Mouse (Mus musculus): ENCODE measurements at regions not wholly inside any gene's neighbourhood (a gene's known extent, or its start where the extent isn't known, plus 50 kb on each side); places are given as distances from the start of the nearest gene placed in this dataset.

- DNase-seq: no peak
- intact Hi-C loops (cut with DNase I): no loop called here
These were observed 80.1 kb upstream of the Ptprk start for GRCm38 (mm10) chr10:27994376-27995034.

- no peak for DNase-seq
- intact Hi-C loops (cut with DNase I): no loop called here
These were observed 79.6 kb upstream of the Ptprk start for GRCm38 (mm10) chr10:27995035-27995399.

GRCm38 (mm10) chr10:28010756-28011155, 63.9 kb upstream of the Ptprk start:
- DNase-seq: no peak
- intact Hi-C loops (cut with DNase I): no loop called here

- DNase-seq: no peak
- intact Hi-C loops (cut with DNase I): no loop called here
These were observed 62.5 kb upstream of the Ptprk start for GRCm38 (mm10) chr10:28012135-28012534.

- intact Hi-C loops (cut with DNase I): no loop called here
- DNase-seq: no peak
These were observed 61.2 kb upstream of the Ptprk start for GRCm38 (mm10) chr10:28013401-28013800.

GRCm38 (mm10) chr10:28014306-28014825, 60.3 kb upstream of the Ptprk start:
- DNase-seq: no peak
- intact Hi-C loops (cut with DNase I): no loop called here
